Mouse (Mus musculus) olfactory bulb, adult 2 months (tissue): ENCODE results near the gene Hoxb6.

Source experiments
- CTCF ChIP-seq: fragments of 200-500 bp; IDR thresholded peaks from 2 replicates; pipeline ENCODE4 v1.5.1; 2012; ENCODE audit warnings: low read depth, mild to moderate bottlenecking, low read length, moderate library complexity; ENCODE audit not compliant: insufficient read depth
- POLR2A ChIP-seq: fragments of 200-500 bp; IDR thresholded peaks from 2 replicates; pipeline ENCODE4 v1.6.1; 2012; ENCODE audit warnings: mild to moderate bottlenecking, low read depth, low read length, moderate library complexity; ENCODE audit not compliant: insufficient read depth

GRCm38 (mm10) chr11:96346916-96347520, 54.7 kb downstream of the Hoxb6 start:
- TF ChIP-seq POLR2A = no peak
- no peak for TF ChIP-seq CTCF
